16 mouse cellular contexts compared by ENCODE assay signal in genomic region chr15:7039119-7039518, GRCm38 (mm10). TPM values are rescaled to one million over a fixed set of nuclear protein-coding genes. Genes with fewer than 3 reads are reported as not detected.
DNase-seq lines count a peak whose midpoint lies in the region; ATAC-seq and TF ChIP-seq lines count a peak whose summit lies in the region.
"Had no signal": no experiment of that assay in that cellular context is flagged by ENCODE, and none has a peak within 500 bp of the region (broad histone marks: within the 10 kb centered on the region; RNA-seq: fewer than 3 reads in every experiment).

No protein-coding gene starts in this region.

- intact Hi-C loops in gastrocnemius, adult 2 months (cut with DNase I), result no loop called here
- intact Hi-C loops in gastrocnemius, postnatal 36 days (cut with DNase I), result loop anchor here (5.0 kb wide), 1 partner anchor 88 kb away; no protein-coding TSS in a partner anchor
- intact Hi-C loops in left cerebral cortex, adult 2 months (cut with DNase I), result loop anchor here (5.0 kb wide), 1 partner anchor 88 kb away; no protein-coding TSS in a partner anchor
- intact Hi-C loops in left cerebral cortex, postnatal 4 days (cut with DNase I), result no loop called here

- no peak overlapping the region for H3K4me3 ChIP-seq in gastrocnemius, adult 2 months
- H3K4me3 ChIP-seq in left cerebral cortex, adult 2 months, result no peak overlapping the region
- no peak overlapping the region for H3K4me3 ChIP-seq in hindbrain, embryonic 14.5 days (replicated peaks; ENCODE audit: low read length)
- H3K4me3 ChIP-seq: heart, embryonic 15.5 days; hindbrain, embryonic 12.5 days; limb, embryonic 15.5 days; midbrain, embryonic 15.5 days had no signal

- WGBS in hindbrain, embryonic 14.5 days, result 91% methylated on average over 5 of the region's 5 CpGs

- H3K4me1 ChIP-seq in hindbrain, embryonic 14.5 days (replicated peaks; ENCODE audit: control insufficient read depth, insufficient read depth, low read length), result no peaks in the 10 kb centered on the region
- H3K4me1 ChIP-seq: heart, embryonic 15.5 days; midbrain, embryonic 15.5 days had no signal

- H3K9me3 ChIP-seq in hindbrain, embryonic 14.5 days (ENCODE audit: control insufficient read depth, low read length), result no peaks in the 10 kb centered on the region
- H3K9me3 ChIP-seq: heart, embryonic 15.5 days; hindbrain, embryonic 12.5 days; limb, embryonic 15.5 days; midbrain, embryonic 15.5 days had no signal

- peak overlapping the region; percentile 13; the same call in 1 of the 2 replicates for H3K27ac ChIP-seq in gastrocnemius, adult 2 months
- H3K27ac ChIP-seq in left cerebral cortex, adult 2 months, result no peak overlapping the region
- H3K27ac ChIP-seq in hindbrain, embryonic 14.5 days, result no peak overlapping the region
- H3K27ac ChIP-seq: heart, embryonic 15.5 days; hindbrain, embryonic 12.5 days; limb, embryonic 15.5 days; midbrain, embryonic 15.5 days had no signal

- no peak overlapping the region for H3K9ac ChIP-seq in hindbrain, embryonic 14.5 days
- H3K9ac ChIP-seq: heart, embryonic 15.5 days; hindbrain, embryonic 12.5 days; limb, embryonic 15.5 days; midbrain, embryonic 15.5 days had no signal

- H3K4me2 ChIP-seq in hindbrain, embryonic 14.5 days (replicated peaks), result no peak overlapping the region
- H3K4me2 ChIP-seq: heart, embryonic 15.5 days; hindbrain, embryonic 12.5 days; limb, embryonic 15.5 days; midbrain, embryonic 15.5 days had no signal

- ATAC-seq in hindbrain, embryonic 14.5 days (ENCODE audit: low FRiP score), result no peak
- ATAC-seq: forebrain, embryonic 14.5 days; midbrain, embryonic 15.5 days had no signal

- H3K27me3 ChIP-seq in hindbrain, embryonic 14.5 days (ENCODE audit: control insufficient read depth, insufficient read depth, low read length), result no peaks in the 10 kb centered on the region
- H3K27me3 ChIP-seq: heart, embryonic 15.5 days; hindbrain, embryonic 12.5 days; limb, embryonic 15.5 days; midbrain, embryonic 15.5 days had no signal

- peak; percentile 48 for DNase-seq in gastrocnemius, adult 2 months
- DNase-seq in gastrocnemius, postnatal 36 days, result no peak
- no peak for DNase-seq in left cerebral cortex, adult 2 months (ENCODE audit: extremely low spot score in 1 of 2, low spot score in 2 of 2)
- no peak for DNase-seq in left cerebral cortex, postnatal 4 days
- peak; percentile 58 for DNase-seq in adrenal gland, adult 2 months
- peak; percentile 37 to 38 for DNase-seq in kidney, postnatal 36 days
- DNase-seq in frontal cortex, postnatal 36 days (ENCODE audit: low spot score in 2 of 2), result no peak
- no peak for DNase-seq in hindbrain, embryonic 14.5 days (ENCODE audit: low spot score)
- DNase-seq: cerebellum, adult 11-12 months; retina, postnatal 1 day; spleen, adult 18-20 months had no signal

- H3K36me3 ChIP-seq in hindbrain, embryonic 14.5 days (replicated peaks; ENCODE audit: control insufficient read depth, insufficient read depth), result no peaks in the 10 kb centered on the region
- H3K36me3 ChIP-seq: heart, embryonic 15.5 days; hindbrain, embryonic 12.5 days; limb, embryonic 15.5 days; midbrain, embryonic 15.5 days had no signal

- TF ChIP-seq CTCF in gastrocnemius, adult 2 months (IDR thresholded peaks at IDR 0.05), result peak; percentile 32
- peak; percentile 2; the same call in 1 of the 2 replicates for TF ChIP-seq CTCF in left cerebral cortex, adult 2 months (IDR thresholded peaks at IDR 0.05)

RNA-seq across cellular contexts. Expression of gene Lifr, which starts 51.3 kb away (rescaled TPM):
- 10 to 100 TPM; 66.2 to 83.3 TPM for total RNA-seq in gastrocnemius, adult 2 months (2021)
- 10 to 100 TPM; 44.2 to 56.9 TPM for total RNA-seq in gastrocnemius, postnatal 36 days (2021)
- total RNA-seq in left cerebral cortex, adult 2 months (2021), result 10 to 100 TPM; 47.8 to 56.1 TPM
- total RNA-seq in left cerebral cortex, postnatal 4 days (2021), result 10 to 100 TPM; 27.4 to 28.0 TPM
- total RNA-seq in adrenal gland, adult 2 months (2021), result 10 to 100 TPM; 31.3 to 52.2 TPM
- 18.5 and 28.6 TPM in 2 replicates for polyA plus RNA-seq in adrenal gland, adult 2 months (2012; rRNA removed)
- 35.2 and 38.7 TPM in 2 replicates for polyA plus RNA-seq in hindbrain, embryonic 14.5 days (2014; fragmentation: Nextera tagmentation; extraction: Ambion mirVana)

Comparison
In these comparisons a context has a peak if more than half of its experiments do, and no peak if none do; other contexts are left out.
1. DNase-seq: peak in gastrocnemius, adult 2 months (single experiment), adrenal gland, adult 2 months (single experiment) and kidney, postnatal 36 days (2 of 2); none in gastrocnemius, postnatal 36 days (0 of 2), left cerebral cortex, adult 2 months (0 of 2), left cerebral cortex, postnatal 4 days (single experiment), frontal cortex, postnatal 36 days (0 of 2) and hindbrain, embryonic 14.5 days (single experiment).
2. intact Hi-C loops: an anchor here in gastrocnemius, postnatal 36 days (5.0 kb wide) and left cerebral cortex, adult 2 months (5.0 kb wide); none called in gastrocnemius, adult 2 months and left cerebral cortex, postnatal 4 days.